Mouse (Mus musculus) liver, postnatal 0 days (tissue): ENCODE measurements at regions not wholly inside any gene's neighbourhood (a gene's known extent, or its start where the extent isn't known, plus 50 kb on each side); places are given as distances from the start of the nearest gene placed in this dataset.
"Not testable (repeated sequence)": the region's sequence is repeated elsewhere in the genome, so short reads cannot be mapped to it uniquely, and the experiment has no call there.

Experiments used
- CTCF ChIP-seq: sonication (generic); IDR thresholded peaks from 2 replicates; pipeline ENCODE4 v1.5.1; 2016; ENCODE audit warnings: antibody characterized with exemption, low read depth
- EP300 ChIP-seq: IDR thresholded peaks from 2 replicates; pipeline ENCODE4 v1.6.1; 2016; ENCODE audit warnings: antibody characterized with exemption, low read depth, mild to moderate bottlenecking

DNA sequence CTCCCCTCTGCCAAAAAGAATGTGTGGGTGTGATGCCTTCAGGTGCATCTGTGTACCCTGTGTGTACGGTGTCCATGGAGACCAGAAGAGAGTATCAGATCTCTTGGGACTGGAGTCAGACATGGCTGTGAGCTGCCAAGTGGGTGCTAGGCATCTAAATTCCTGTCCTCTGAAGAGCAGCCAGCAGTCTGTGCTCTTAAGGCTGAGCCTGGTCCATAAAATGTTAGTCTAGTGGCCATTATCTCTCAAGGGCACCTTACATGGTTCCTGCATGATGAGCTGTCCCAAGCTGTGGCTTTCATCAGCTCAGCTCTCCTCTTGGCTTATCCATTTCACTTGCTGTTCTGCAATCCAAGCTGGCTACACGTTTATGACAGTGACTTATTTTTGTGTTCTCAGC, 686.4 kb upstream of the Agtr1b start:
- TF ChIP-seq CTCF, EP300: not testable (repeated sequence)
